Mouse (Mus musculus): Measurements from ENCODE around the gene P3h3. TPM values are rescaled to one million over a fixed set of nuclear protein-coding genes. Genes with fewer than 3 reads are reported as not detected.
"Not testable (repeated sequence)": the region's sequence is repeated elsewhere in the genome, so short reads cannot be mapped to it uniquely, and the experiment has no call there.

P3h3 gene
- total RNA-seq, 1 experiment from 2014 or later = 8.3 TPM

GRCm38 (mm10) chr6:124811701-124812560 is 45.6 kb downstream of the P3h3 start:
- no peak for ATAC-seq (replicated peaks; ENCODE audit: low read depth, poor library complexity, severe bottlenecking)

GRCm38 (mm10) chr6:124811403-124811665 is 46.2 kb downstream of the P3h3 start:
- ATAC-seq (replicated peaks; ENCODE audit: low read depth, poor library complexity, severe bottlenecking) = no peak

GRCm38 (mm10) chr6:124810566-124811402 is 46.8 kb downstream of the P3h3 start:
- ATAC-seq (replicated peaks; ENCODE audit: low read depth, poor library complexity, severe bottlenecking) = not testable (repeated sequence)

- ATAC-seq (replicated peaks; ENCODE audit: low read depth, poor library complexity, severe bottlenecking) = no peak
Measured at GRCm38 (mm10) chr6:124809775-124810538, 47.6 kb downstream of the P3h3 start.

- ATAC-seq (replicated peaks; ENCODE audit: low read depth, poor library complexity, severe bottlenecking) = peak; percentile 31
Measured at GRCm38 (mm10) chr6:124809052-124809774, 48.3 kb downstream of the P3h3 start.

GRCm38 (mm10) chr6:124808358-124809012 is 49.1 kb downstream of the P3h3 start, which contains the start of gene Spsb2:
TSS of gene Spsb2 (plus strand) at chr6:124808661.
- ATAC-seq (replicated peaks; ENCODE audit: low read depth, poor library complexity, severe bottlenecking) = peak; percentile 43

- no peak for ATAC-seq (replicated peaks; ENCODE audit: low read depth, poor library complexity, severe bottlenecking)
Measured at GRCm38 (mm10) chr6:124807986-124808357, 49.6 kb downstream of the P3h3 start.

- ATAC-seq (replicated peaks; ENCODE audit: low read depth, poor library complexity, severe bottlenecking) = no peak
Measured at GRCm38 (mm10) chr6:124807366-124807765, 50.2 kb downstream of the P3h3 start.

- no peak for ATAC-seq (replicated peaks; ENCODE audit: low read depth, poor library complexity, severe bottlenecking)
Measured at GRCm38 (mm10) chr6:124806446-124807140, 51.0 kb downstream of the P3h3 start.

GRCm38 (mm10) chr6:124805341-124806321 is 51.9 kb downstream of the P3h3 start:
- peak; percentile 70 for ATAC-seq (replicated peaks; ENCODE audit: low read depth, poor library complexity, severe bottlenecking)

- ATAC-seq (replicated peaks; ENCODE audit: low read depth, poor library complexity, severe bottlenecking) = no peak
Measured at GRCm38 (mm10) chr6:124804341-124804740, 53.2 kb downstream of the P3h3 start.

GRCm38 (mm10) chr6:124803691-124804090 is 53.9 kb downstream of the P3h3 start:
- ATAC-seq (replicated peaks; ENCODE audit: low read depth, poor library complexity, severe bottlenecking) = not testable (repeated sequence)

GRCm38 (mm10) chr6:124803061-124803460 is 54.5 kb downstream of the P3h3 start:
- no peak for ATAC-seq (replicated peaks; ENCODE audit: low read depth, poor library complexity, severe bottlenecking)

- not testable (repeated sequence) for ATAC-seq (replicated peaks; ENCODE audit: low read depth, poor library complexity, severe bottlenecking)
Measured at GRCm38 (mm10) chr6:124802400-124802799, 55.2 kb downstream of the P3h3 start.

GRCm38 (mm10) chr6:124796200-124796599 is 61.4 kb downstream of the P3h3 start:
- ATAC-seq (replicated peaks; ENCODE audit: low read depth, poor library complexity, severe bottlenecking) = no peak

GRCm38 (mm10) chr6:124795781-124796180 is 61.8 kb downstream of the P3h3 start:
- no peak for ATAC-seq (replicated peaks; ENCODE audit: low read depth, poor library complexity, severe bottlenecking)

GRCm38 (mm10) chr6:124791911-124792310 is 65.6 kb downstream of the P3h3 start:
- ATAC-seq (replicated peaks; ENCODE audit: low read depth, poor library complexity, severe bottlenecking) = no peak
